8 mouse cellular contexts compared by ENCODE assay signal in the genomic region with DNA sequence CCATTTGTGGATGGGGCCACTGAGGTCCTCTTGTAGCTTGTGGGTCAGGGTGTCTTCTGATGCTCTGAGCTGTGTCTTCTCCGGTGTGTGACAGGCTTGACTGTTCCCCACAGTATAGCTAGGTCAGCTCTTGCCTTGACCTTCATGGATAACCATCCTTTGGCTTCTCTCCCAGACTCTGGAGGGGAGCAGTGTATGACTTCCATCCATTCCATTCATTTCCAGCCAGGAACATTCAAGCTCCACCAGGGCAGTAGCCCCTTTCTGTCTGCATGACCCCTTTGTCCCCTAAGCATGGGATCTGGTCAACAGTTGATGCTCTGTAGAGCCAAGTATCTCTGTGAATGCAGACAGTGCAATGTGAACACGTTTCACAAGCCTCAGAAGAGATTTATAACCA. TPM values are rescaled to one million over a fixed set of nuclear protein-coding genes. Genes with fewer than 3 reads are reported as not detected.
DNase-seq lines count a peak whose midpoint lies in the region; ATAC-seq lines count a peak whose summit lies in the region.

No protein-coding gene starts in this region.

- no peaks in the 10 kb centered on the region for H3K9me3 ChIP-seq in megakaryocyte, embryonic 14.5 days
- H3K9me3 ChIP-seq in forebrain, embryonic 10.5 days, result no peaks in the 10 kb centered on the region
- no peaks in the 10 kb centered on the region for H3K9me3 ChIP-seq in limb, embryonic 12.5 days
- no peaks in the 10 kb centered on the region for H3K9me3 ChIP-seq in stomach, embryonic 16.5 days (replicated peaks; ENCODE audit: control insufficient read depth, low read length)

- H3K27me3 ChIP-seq in megakaryocyte, embryonic 14.5 days (replicated peaks), result no peaks in the 10 kb centered on the region
- H3K27me3 ChIP-seq in forebrain, embryonic 10.5 days (ENCODE audit: poor library complexity, severe bottlenecking), result no peaks in the 10 kb centered on the region
- no peaks in the 10 kb centered on the region; the same call in 1 of the 2 replicates for H3K27me3 ChIP-seq in limb, embryonic 12.5 days
- no peaks in the 10 kb centered on the region for H3K27me3 ChIP-seq in stomach, embryonic 16.5 days (ENCODE audit: control insufficient read depth, insufficient read depth, low read length)

- H3K4me1 ChIP-seq in megakaryocyte, embryonic 14.5 days, result peaks cover 60% of the 10 kb centered on the region
- H3K4me1 ChIP-seq in forebrain, embryonic 10.5 days, result peaks cover 33% of the 10 kb centered on the region
- peaks cover 24% of the 10 kb centered on the region for H3K4me1 ChIP-seq in limb, embryonic 12.5 days (replicated peaks)
- H3K4me1 ChIP-seq in stomach, embryonic 16.5 days (ENCODE audit: control insufficient read depth, insufficient read depth, low read length), result peaks cover 28% of the 10 kb centered on the region

- peak overlapping the region; percentile 99 for H3K27ac ChIP-seq in forebrain, embryonic 10.5 days
- H3K27ac ChIP-seq in limb, embryonic 12.5 days, result no peak overlapping the region
- peak overlapping the region; percentile 88 for H3K27ac ChIP-seq in stomach, embryonic 16.5 days (ENCODE audit: low read length)

- H3K36me3 ChIP-seq in megakaryocyte, embryonic 14.5 days (replicated peaks; ENCODE audit: low read length), result peaks cover 17% of the 10 kb centered on the region
- H3K36me3 ChIP-seq in forebrain, embryonic 10.5 days (replicated peaks), result peaks cover 13% of the 10 kb centered on the region
- no peaks in the 10 kb centered on the region; the same call in 1 of the 2 replicates for H3K36me3 ChIP-seq in limb, embryonic 12.5 days
- H3K36me3 ChIP-seq in stomach, embryonic 16.5 days (ENCODE audit: control insufficient read depth, insufficient read depth, low read length), result no peaks in the 10 kb centered on the region

- 85% methylated on average over 2 of the region's 2 CpGs for WGBS in forebrain, embryonic 10.5 days
- WGBS in limb, embryonic 12.5 days, result 81% methylated on average over 2 of the region's 2 CpGs
- 72% methylated on average over 2 of the region's 2 CpGs for WGBS in stomach, embryonic 16.5 days

- DNase-seq in forebrain, embryonic 10.5 days (ENCODE audit: extremely low spot score, low spot score), result no peak
- no peak for DNase-seq in urinary bladder, postnatal 10 days (ENCODE audit: low spot score)
- no peak for DNase-seq in right cerebral cortex, postnatal 10 days (ENCODE audit: low spot score in 2 of 2)
- DNase-seq in MN1 (ENCODE audit: low spot score), result no peak

- ATAC-seq in megakaryocyte, adult 5-6 weeks (ENCODE audit: poor library complexity, severe bottlenecking), result no peak
- no peak for ATAC-seq in limb, embryonic 12.5 days (ENCODE audit: insufficient number of reproducible peaks, insufficient read depth, low FRiP score, low TSS enrichment, low read depth)
- ATAC-seq in stomach, embryonic 16.5 days (ENCODE audit: insufficient read depth, low FRiP score), result no peak

- H3K4me2 ChIP-seq in limb, embryonic 12.5 days, result peak overlapping the region; percentile 86
- H3K4me2 ChIP-seq in stomach, embryonic 16.5 days (ENCODE audit: low read depth, low read length), result peak overlapping the region; percentile 83

- H3K9ac ChIP-seq in limb, embryonic 12.5 days (replicated peaks), result no peak overlapping the region
- peak overlapping the region; percentile 76; the same call in 1 of the 2 replicates for H3K9ac ChIP-seq in stomach, embryonic 16.5 days (ENCODE audit: low read length)

- peak overlapping the region; percentile 98 for H3K4me3 ChIP-seq in megakaryocyte, embryonic 14.5 days (replicated peaks)
- H3K4me3 ChIP-seq in forebrain, embryonic 10.5 days, result peak overlapping the region; percentile 83
- H3K4me3 ChIP-seq in limb, embryonic 12.5 days (replicated peaks), result no peak overlapping the region
- H3K4me3 ChIP-seq in stomach, embryonic 16.5 days (replicated peaks; ENCODE audit: low read length), result no peak overlapping the region

RNA-seq across cellular contexts. Expression of a gene that starts 0.9 kb away (rescaled TPM):
- polyA plus RNA-seq in megakaryocyte, embryonic 14.5 days (2012; ENCODE audit: insufficient read depth, low replicate concordance), result 4.4 and 8.0 TPM in 2 replicates
- total RNA-seq in megakaryocyte, adult 5-6 weeks (2015), result 68.5 and 70.6 TPM in 2 replicates
- total RNA-seq in megakaryocyte, adult 5-6 weeks (2017), result 72.5 and 75.7 TPM in 2 replicates
- polyA plus RNA-seq in forebrain, embryonic 10.5 days (2016; fragmentation: Nextera tagmentation; extraction: Ambion mirVana), result 86.5 and 88.4 TPM in 2 replicates
- polyA plus RNA-seq in limb, embryonic 12.5 days (2016; fragmentation: Nextera tagmentation; extraction: Ambion mirVana), result 107 and 108 TPM in 2 replicates
- polyA plus RNA-seq in stomach, embryonic 16.5 days (2015; fragmentation: Nextera tagmentation; extraction: Ambion mirVana), result 53.8 and 60.6 TPM in 2 replicates

RNA-seq across cellular contexts. Expression of a gene that starts 47.7 kb away (rescaled TPM):
- polyA plus RNA-seq in megakaryocyte, embryonic 14.5 days (2012; ENCODE audit: insufficient read depth, low replicate concordance), result not detected in 2 replicates
- total RNA-seq in megakaryocyte, adult 5-6 weeks (2015), result not detected in 2 replicates
- total RNA-seq in megakaryocyte, adult 5-6 weeks (2017), result 0.15 TPM in 1 of 2 replicates, not detected in the other
- polyA plus RNA-seq in forebrain, embryonic 10.5 days (2016; fragmentation: Nextera tagmentation; extraction: Ambion mirVana), result not detected in 2 replicates
- not detected in 2 replicates for polyA plus RNA-seq in limb, embryonic 12.5 days (2016; fragmentation: Nextera tagmentation; extraction: Ambion mirVana)
- not detected in 2 replicates for polyA plus RNA-seq in stomach, embryonic 16.5 days (2015; fragmentation: Nextera tagmentation; extraction: Ambion mirVana)

Comparison
In these comparisons a context has a peak if more than half of its experiments do, and no peak if none do; other contexts are left out.
1. H3K4me3 ChIP-seq: peak in megakaryocyte, embryonic 14.5 days (single experiment) and forebrain, embryonic 10.5 days (single experiment); none in limb, embryonic 12.5 days (single experiment) and stomach, embryonic 16.5 days (single experiment).